Mouse (Mus musculus) myocyte (in vitro differentiated cells): ENCODE data around the gene Tenm4. TPM values are rescaled to one million over a fixed set of nuclear protein-coding genes. Genes with fewer than 3 reads are reported as not detected.

Experiments
- H3K27me3 ChIP-seq: one replicate; pipeline ENCODE4 v1.6.1; 2011; ENCODE audit not compliant: control insufficient read depth, insufficient read depth, insufficient read length
- H3K36me3 ChIP-seq: one replicate; pipeline ENCODE4 v1.6.1; 2011; ENCODE audit not compliant: control insufficient read depth, insufficient read depth
- H3K4me2 ChIP-seq: one replicate; pipeline ENCODE4 v1.6.1; 2011; ENCODE audit warnings: low read depth, control low read depth
- H3K4me3 ChIP-seq: one replicate; pipeline ENCODE4 v1.5.1; 2011; ENCODE audit warnings: mild to moderate bottlenecking, control low read depth, moderate library complexity
- H3K79me2 ChIP-seq: one replicate; pipeline ENCODE4 v1.6.1; 2011; ENCODE audit not compliant: control insufficient read depth, insufficient read depth
- H3ac ChIP-seq: one replicate; pipeline ENCODE4 v1.6.1; 2011; ENCODE audit not compliant: control insufficient read depth, insufficient read length
- CEBPB ChIP-seq: IDR thresholded peaks from 2 replicates; pipeline ENCODE4 v1.6.1; 2011; ENCODE audit warnings: mild to moderate bottlenecking, moderate library complexity; ENCODE audit not compliant: poor library complexity, insufficient read depth, severe bottlenecking
- E2F4 ChIP-seq: IDR thresholded peaks from one replicate; pipeline ENCODE4 v1.6.1; 2011; ENCODE audit warnings: mild to moderate bottlenecking, control low read depth, moderate library complexity; ENCODE audit not compliant: insufficient read depth
- MAX ChIP-seq: IDR thresholded peaks from one replicate; pipeline ENCODE4 v1.6.1; 2011; ENCODE audit warnings: low read depth, mild to moderate bottlenecking, control low read depth
- MYOD1 ChIP-seq, 3 experiments: IDR thresholded peaks; one replicate each; pipeline ENCODE4 v1.6.1; 2011; ENCODE audit warnings: control low read depth in 2 of 3, low read depth in 2 of 3, mild to moderate bottlenecking in 2 of 3, moderate library complexity in 1 of 3; ENCODE audit not compliant: insufficient read length in 2 of 3, control insufficient read depth in 1 of 3
- MYOG ChIP-seq, 3 experiments: IDR thresholded peaks; one replicate each; pipeline ENCODE4 v1.6.1; 2011; ENCODE audit warnings: control low read depth in 2 of 3, low read depth in 2 of 3, mild to moderate bottlenecking in 2 of 3; ENCODE audit not compliant: insufficient read length in 2 of 3, control insufficient read depth in 1 of 3, insufficient read depth in 1 of 3
- POLR2A ChIP-seq: IDR thresholded peaks from one replicate; pipeline ENCODE4 v1.6.1; 2011; ENCODE audit warnings: low read depth, mild to moderate bottlenecking, control low read depth, moderate library complexity; ENCODE audit not compliant: insufficient read length
- POLR2AphosphoS2 ChIP-seq: IDR thresholded peaks from one replicate; pipeline ENCODE4 v1.6.1; 2011; ENCODE audit warnings: low read depth, control low read depth; ENCODE audit not compliant: insufficient read length
- REST ChIP-seq: IDR thresholded peaks from one replicate; pipeline ENCODE4 v1.6.1; 2011; ENCODE audit warnings: mild to moderate bottlenecking, control low read depth, moderate library complexity; ENCODE audit not compliant: insufficient read depth, insufficient read length
- SRF ChIP-seq: IDR thresholded peaks from one replicate; pipeline ENCODE4 v1.6.1; 2011; ENCODE audit warnings: low read depth; ENCODE audit not compliant: control insufficient read depth, insufficient read length
- TCF12 ChIP-seq: IDR thresholded peaks from one replicate; pipeline ENCODE4 v1.6.1; 2011; ENCODE audit warnings: mild to moderate bottlenecking, control low read depth; ENCODE audit not compliant: poor library complexity, insufficient read depth, severe bottlenecking
- TCF3 ChIP-seq: IDR thresholded peaks from one replicate; pipeline ENCODE4 v1.6.1; 2011; ENCODE audit warnings: low read depth, control low read depth; ENCODE audit not compliant: insufficient read length
- USF1 ChIP-seq: IDR thresholded peaks from one replicate; pipeline ENCODE4 v1.6.1; 2011; ENCODE audit warnings: low read depth, mild to moderate bottlenecking, control low read depth, moderate library complexity
- polyA plus RNA-seq: library from polyadenylated mRNA; unstranded; fragments of >200 nt; fragmentation: generic; extraction: Trizol; gene quantifications from one replicate; pipeline ENCODE4 v1.2.1, GENCODE M21; 2012; ENCODE audit warnings: missing spikeins

Gene Tenm4
- polyA plus RNA-seq, 1 experiment = 10.9 TPM

DNA sequence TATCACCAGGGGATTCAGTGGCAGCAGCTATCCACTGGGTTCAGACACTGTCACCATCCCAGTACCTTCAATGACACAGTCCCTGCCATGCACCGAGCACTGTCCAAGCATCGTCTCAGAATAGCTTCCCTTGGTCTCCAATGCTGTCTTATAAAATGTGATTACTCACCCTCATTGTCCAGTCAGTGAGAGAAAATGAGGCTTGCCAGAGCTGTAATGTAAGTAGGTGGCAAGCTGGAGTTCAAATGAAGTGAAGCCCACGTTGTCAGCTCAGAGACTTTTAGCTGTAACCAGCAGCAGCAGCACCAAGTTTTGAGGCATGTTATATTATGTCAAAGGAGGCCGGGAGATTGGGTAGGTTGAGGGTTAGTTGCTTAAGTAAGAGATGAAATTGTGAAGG lies 507.2 kb downstream of the Tenm4 start:
- TF ChIP-seq MYOG (IDR thresholded peaks at IDR 0.05; ENCODE audit: control insufficient read depth in 1 of 3, insufficient read depth in 1 of 3, insufficient read length in 2 of 3, low read depth in 2 of 3) (no peak), POLR2AphosphoS2 (no peak), MAX (no peak), TCF12 (no peak), SRF (no peak), USF1 (no peak), E2F4 (no peak), POLR2A (no peak), TCF3 (no peak), MYOD1 (IDR thresholded peaks at IDR 0.05; ENCODE audit: control insufficient read depth in 1 of 3, insufficient read length in 2 of 3, low read depth in 2 of 3) (no peak), CEBPB (no peak), REST (no peak)
- H3ac ChIP-seq = no peak overlapping the region
- H3K4me2 ChIP-seq = no peak overlapping the region
- no peaks in the 10 kb centered on the region for H3K36me3 ChIP-seq
- no peak overlapping the region for H3K4me3 ChIP-seq
- no peaks in the 10 kb centered on the region for H3K27me3 ChIP-seq
- no peaks in the 10 kb centered on the region for H3K79me2 ChIP-seq

DNA sequence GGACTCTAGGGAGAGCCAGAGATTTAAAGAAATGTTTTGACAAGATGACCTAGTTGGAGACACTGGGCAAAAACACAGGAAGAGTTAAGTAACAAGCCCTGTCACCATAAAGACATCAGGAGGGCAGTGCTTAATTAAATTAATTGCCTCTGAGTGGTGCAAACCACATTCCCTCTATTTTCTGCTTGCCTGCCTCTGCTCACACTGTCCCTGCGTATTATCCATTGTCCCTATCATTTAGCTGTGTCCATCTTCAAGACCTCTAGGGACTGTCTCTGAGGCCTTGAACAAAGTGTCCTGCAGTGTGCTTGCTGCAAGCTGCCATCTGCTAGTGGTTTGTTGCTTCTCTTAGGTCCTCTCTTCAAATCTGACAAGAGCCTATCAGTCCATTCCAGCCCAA lies 508.7 kb downstream of the Tenm4 start:
- H3K36me3 ChIP-seq = no peaks in the 10 kb centered on the region
- no peaks in the 10 kb centered on the region for H3K27me3 ChIP-seq
- H3K4me3 ChIP-seq = no peak overlapping the region
- no peak overlapping the region for H3ac ChIP-seq
- no peak for TF ChIP-seq MYOD1 (IDR thresholded peaks at IDR 0.05; ENCODE audit: control insufficient read depth in 1 of 3, insufficient read length in 2 of 3, low read depth in 2 of 3)
- TF ChIP-seq POLR2AphosphoS2 = no peak
- no peak for TF ChIP-seq TCF12
- no peak for TF ChIP-seq TCF3
- TF ChIP-seq USF1 = no peak
- TF ChIP-seq CEBPB = no peak
- no peak for TF ChIP-seq POLR2A
- no peak for TF ChIP-seq MAX
- no peak for TF ChIP-seq MYOG (IDR thresholded peaks at IDR 0.05; ENCODE audit: control insufficient read depth in 1 of 3, insufficient read depth in 1 of 3, insufficient read length in 2 of 3, low read depth in 2 of 3)
- no peak for TF ChIP-seq SRF
- no peak for TF ChIP-seq REST
- TF ChIP-seq E2F4 = no peak
- H3K4me2 ChIP-seq = no peak overlapping the region
- no peaks in the 10 kb centered on the region for H3K79me2 ChIP-seq

DNA sequence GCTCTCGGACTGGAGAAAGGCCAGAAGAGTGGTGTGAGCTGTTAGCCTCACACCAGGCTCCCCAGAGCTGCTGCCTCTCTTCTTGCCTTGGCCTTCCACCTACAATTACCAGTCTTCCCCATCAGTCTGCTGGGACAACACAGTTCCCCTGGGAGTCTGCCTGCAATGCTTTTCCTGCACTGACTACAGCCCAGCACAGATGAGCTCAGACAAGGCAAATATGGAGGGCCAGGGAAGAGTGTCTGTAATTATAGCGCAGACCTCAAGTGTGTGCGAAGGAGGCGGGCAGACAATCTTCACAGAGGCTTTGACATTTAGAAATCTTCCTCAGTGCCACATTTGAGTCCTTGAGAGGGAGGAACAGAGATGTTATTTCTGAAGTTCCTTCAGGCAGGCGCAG lies 509.4 kb downstream of the Tenm4 start:
- H3K4me3 ChIP-seq = no peak overlapping the region
- no peaks in the 10 kb centered on the region for H3K79me2 ChIP-seq
- no peak for TF ChIP-seq MYOG (IDR thresholded peaks at IDR 0.05; ENCODE audit: control insufficient read depth in 1 of 3, insufficient read depth in 1 of 3, insufficient read length in 2 of 3, low read depth in 2 of 3)
- no peak for TF ChIP-seq POLR2A
- TF ChIP-seq POLR2AphosphoS2 = no peak
- TF ChIP-seq TCF3 = no peak
- no peak for TF ChIP-seq CEBPB
- no peak for TF ChIP-seq TCF12
- TF ChIP-seq REST = no peak
- TF ChIP-seq E2F4 = no peak
- TF ChIP-seq SRF = no peak
- no peaks in the 10 kb centered on the region for H3K36me3 ChIP-seq
- no peaks in the 10 kb centered on the region for H3K27me3 ChIP-seq
- no peak overlapping the region for H3K4me2 ChIP-seq
- H3ac ChIP-seq = no peak overlapping the region

DNA sequence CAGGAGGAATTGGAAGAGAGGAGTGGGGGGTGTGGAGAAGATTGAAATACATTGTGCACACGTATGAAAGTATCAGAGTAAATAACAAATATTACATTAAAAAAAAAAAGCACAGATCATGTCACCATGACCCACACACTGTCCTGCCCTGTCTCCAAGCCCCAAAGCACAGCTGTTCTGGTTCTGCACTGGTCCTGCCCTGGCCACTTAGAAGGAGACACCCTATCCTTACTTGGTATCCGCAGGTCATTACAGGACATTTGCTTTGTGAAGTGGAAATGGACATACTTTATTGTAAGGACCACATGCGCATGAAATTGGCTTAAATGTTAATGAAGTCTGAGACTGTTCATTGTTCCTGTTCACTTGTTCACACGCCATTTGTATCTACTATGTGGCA lies 510.8 kb downstream of the Tenm4 start:
- Histone ChIP-seq H3K27me3 (no peaks in the 10 kb centered on the region), H3K4me2 (no peak overlapping the region), H3K4me3 (no peak overlapping the region), H3ac (no peak overlapping the region), H3K36me3 (no peaks in the 10 kb centered on the region), H3K79me2 (no peaks in the 10 kb centered on the region)
- TF ChIP-seq MAX = no peak
- TF ChIP-seq MYOG (IDR thresholded peaks at IDR 0.05; ENCODE audit: control insufficient read depth in 1 of 3, insufficient read depth in 1 of 3, insufficient read length in 2 of 3, low read depth in 2 of 3) = no peak
- TF ChIP-seq SRF = no peak
- no peak for TF ChIP-seq E2F4
- no peak for TF ChIP-seq POLR2A
- TF ChIP-seq REST = no peak
- TF ChIP-seq USF1 = no peak
- TF ChIP-seq POLR2AphosphoS2 = no peak
- no peak for TF ChIP-seq TCF12
- TF ChIP-seq CEBPB = no peak
- no peak for TF ChIP-seq MYOD1 (IDR thresholded peaks at IDR 0.05; ENCODE audit: control insufficient read depth in 1 of 3, insufficient read length in 2 of 3, low read depth in 2 of 3)
- no peak for TF ChIP-seq TCF3
